Mouse (Mus musculus) spleen, postnatal 36 days (tissue): ENCODE data around the gene Cavin1.

Source experiments
- DNase-seq, 2 experiments: peaks; one replicate each; pipeline ENCODE4 v3.0.0; 2022; ENCODE audit warnings: low spot score in 2 of 2, mixed read lengths in 1 of 2

The Cavin1 gene

GRCm38 (mm10) chr11:100981236-100981635 is 10.5 kb upstream of the Cavin1 start:
- DNase-seq = no peak

GRCm38 (mm10) chr11:100980438-100980837 is 9.8 kb upstream of the Cavin1 start:
- no peak for DNase-seq

GRCm38 (mm10) chr11:100979887-100980286 is 9.2 kb upstream of the Cavin1 start:
- no peak for DNase-seq

- DNase-seq = no peak
These were observed 4.6 kb upstream of the Cavin1 start for GRCm38 (mm10) chr11:100975241-100975640.

GRCm38 (mm10) chr11:100974381-100974970 is 3.8 kb upstream of the Cavin1 start:
- DNase-seq = no peak

GRCm38 (mm10) chr11:100973245-100973644 is 2.6 kb upstream of the Cavin1 start:
- no peak for DNase-seq

- no peak for DNase-seq
These were observed 768 bp upstream of the Cavin1 start for GRCm38 (mm10) chr11:100971455-100971854.

- no peak for DNase-seq
These were observed 737 bp downstream of the Cavin1 start for GRCm38 (mm10) chr11:100969744-100970556.

- DNase-seq = no peak
These were observed 1.4 kb downstream of the Cavin1 start for GRCm38 (mm10) chr11:100969189-100969743.

GRCm38 (mm10) chr11:100968501-100968900 is 2.2 kb downstream of the Cavin1 start:
- DNase-seq = no peak

GRCm38 (mm10) chr11:100967881-100968420 is 2.7 kb downstream of the Cavin1 start:
- DNase-seq = no peak

- no peak for DNase-seq
These were observed 3.3 kb downstream of the Cavin1 start for GRCm38 (mm10) chr11:100967376-100967775.

GRCm38 (mm10) chr11:100965760-100966159 is 4.9 kb downstream of the Cavin1 start:
- DNase-seq = no peak

- no peak for DNase-seq
These were observed 5.7 kb downstream of the Cavin1 start for GRCm38 (mm10) chr11:100964901-100965542.

- DNase-seq = no peak
These were observed 6.5 kb downstream of the Cavin1 start for GRCm38 (mm10) chr11:100964180-100964579.

GRCm38 (mm10) chr11:100963647-100964046 is 7.0 kb downstream of the Cavin1 start:
- DNase-seq = no peak

- DNase-seq = no peak
These were observed 8.2 kb downstream of the Cavin1 start for GRCm38 (mm10) chr11:100962371-100962911.

GRCm38 (mm10) chr11:100960540-100960939 is 10.1 kb downstream of the Cavin1 start:
- DNase-seq = peak; percentile 23 to 45

- DNase-seq = no peak
These were observed 10.9 kb downstream of the Cavin1 start for GRCm38 (mm10) chr11:100959826-100960225.

- DNase-seq = peak; percentile 35 to 60
These were observed 11.2 kb downstream of the Cavin1 start for GRCm38 (mm10) chr11:100959464-100959810.

GRCm38 (mm10) chr11:100958613-100959463 is 11.8 kb downstream of the Cavin1 start:
- no peak for DNase-seq
